Mouse (Mus musculus): Measurements from ENCODE around the gene Ceacam9. TPM values are rescaled to one million over a fixed set of nuclear protein-coding genes. Genes with fewer than 3 reads are reported as not detected.

Ceacam9 gene
- polyA plus RNA-seq, 1 experiment from 2014 or later, result not detected

DNA sequence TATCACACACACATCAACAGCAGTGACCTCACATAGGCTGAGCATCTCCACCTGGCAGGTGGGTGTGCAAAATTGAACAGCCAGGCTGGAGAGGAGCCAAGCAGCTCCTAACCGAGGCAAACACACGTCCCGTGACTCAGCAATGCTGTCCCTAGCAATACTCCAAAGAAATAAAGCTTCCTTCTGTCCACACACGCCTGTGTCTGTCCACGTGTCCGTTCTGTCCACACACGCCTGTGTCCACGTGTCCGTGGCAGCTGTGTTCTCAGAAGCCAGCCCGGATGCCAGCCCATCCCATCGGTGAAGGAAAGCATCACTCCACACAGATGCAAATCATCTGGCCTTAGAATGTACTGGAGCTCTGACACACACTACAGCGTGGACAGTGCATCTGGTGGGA is 30.3 kb downstream of the Ceacam9 start:
- no peak for ATAC-seq (ENCODE audit: low FRiP score, low read depth)
- WGBS, result 93% methylated on average over 12 of the region's 12 CpGs
- Histone ChIP-seq H3K4me1 (no peaks in the 10 kb centered on the region), H3K4me3 (no peak overlapping the region), H3K27me3 (replicated peaks) (no peaks in the 10 kb centered on the region), H3K27ac (no peak overlapping the region), H3K9ac (no peak overlapping the region), H3K9me3 (no peaks in the 10 kb centered on the region), H3K36me3 (peaks cover 30% of the 10 kb centered on the region), H3K4me2 (replicated peaks) (no peak overlapping the region)

DNA sequence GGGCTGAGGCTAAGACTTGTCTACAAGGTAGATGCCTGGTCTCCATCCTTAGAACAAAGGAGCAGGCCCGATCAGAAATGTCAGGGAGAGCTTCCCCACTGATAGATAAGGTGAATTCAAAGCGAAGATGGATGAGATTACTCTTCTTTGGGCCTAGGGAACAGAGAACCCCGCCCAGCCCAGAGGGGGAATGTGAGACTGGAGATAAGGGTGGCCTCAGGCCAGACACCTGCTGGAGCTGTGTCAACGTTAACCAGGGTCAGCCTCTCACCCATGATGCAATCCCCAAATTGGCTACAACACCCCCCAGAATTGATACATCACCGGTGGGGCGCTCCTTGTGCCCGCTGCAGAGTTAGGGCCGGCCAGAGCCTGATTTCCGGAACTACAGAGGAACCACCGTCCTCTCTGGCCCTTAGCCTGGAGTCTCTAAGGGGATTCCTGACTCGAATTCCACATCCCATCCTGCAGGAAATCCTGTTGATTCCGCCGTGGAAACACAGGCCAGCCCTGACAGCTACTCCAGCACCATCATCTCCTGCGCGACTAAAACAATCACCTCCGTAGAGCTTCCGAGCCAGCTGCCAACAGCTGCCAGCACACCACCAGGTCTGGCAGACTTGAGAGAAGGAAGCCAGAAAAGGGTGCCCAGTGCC is 33.8 kb downstream of the Ceacam9 start:
- no peak overlapping the region for H3K27ac ChIP-seq
- WGBS, result 78% methylated on average over 17 of the region's 17 CpGs
- no peaks in the 10 kb centered on the region for H3K9me3 ChIP-seq
- H3K4me2 ChIP-seq (replicated peaks), result no peak overlapping the region
- ATAC-seq (ENCODE audit: low FRiP score, low read depth), result no peak
- no peaks in the 10 kb centered on the region for H3K27me3 ChIP-seq (replicated peaks)
- H3K4me3 ChIP-seq, result no peak overlapping the region
- no peaks in the 10 kb centered on the region for H3K36me3 ChIP-seq
- H3K9ac ChIP-seq, result no peak overlapping the region
- no peaks in the 10 kb centered on the region for H3K4me1 ChIP-seq

DNA sequence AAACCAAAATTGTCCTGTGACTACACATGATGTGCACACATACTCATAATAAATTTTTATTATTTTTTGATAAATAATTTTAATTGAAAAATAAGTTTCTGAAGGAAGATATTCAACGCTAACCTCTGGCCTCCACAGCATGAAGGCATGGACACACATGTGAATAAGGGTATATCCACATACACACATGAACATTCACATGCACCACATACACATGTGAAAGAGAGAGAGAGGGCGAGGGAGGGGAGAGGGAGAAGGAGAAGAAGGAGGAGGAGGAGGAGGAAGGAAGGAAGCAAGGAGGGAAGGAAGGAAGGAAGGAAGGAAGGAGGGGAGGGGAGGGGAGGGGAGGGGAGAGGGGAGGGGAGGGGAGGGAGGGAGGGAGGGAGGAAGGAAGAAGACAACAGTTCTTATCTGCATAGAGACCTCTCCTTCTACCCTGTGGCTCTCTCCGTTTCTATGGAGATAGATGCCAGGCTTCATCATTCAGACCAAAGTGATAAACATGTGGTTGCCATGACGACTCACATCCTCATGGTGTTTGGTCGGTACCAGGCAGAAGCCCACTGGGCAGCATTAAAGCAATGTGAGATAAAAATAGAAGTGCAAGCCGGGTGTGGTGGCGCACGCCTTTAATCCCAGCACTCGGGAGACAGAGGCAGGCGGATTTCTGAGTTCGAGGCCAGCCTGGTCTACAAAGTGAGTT is 37.3 kb downstream of the Ceacam9 start:
- no peaks in the 10 kb centered on the region for H3K9me3 ChIP-seq
- no peak overlapping the region for H3K9ac ChIP-seq

DNA sequence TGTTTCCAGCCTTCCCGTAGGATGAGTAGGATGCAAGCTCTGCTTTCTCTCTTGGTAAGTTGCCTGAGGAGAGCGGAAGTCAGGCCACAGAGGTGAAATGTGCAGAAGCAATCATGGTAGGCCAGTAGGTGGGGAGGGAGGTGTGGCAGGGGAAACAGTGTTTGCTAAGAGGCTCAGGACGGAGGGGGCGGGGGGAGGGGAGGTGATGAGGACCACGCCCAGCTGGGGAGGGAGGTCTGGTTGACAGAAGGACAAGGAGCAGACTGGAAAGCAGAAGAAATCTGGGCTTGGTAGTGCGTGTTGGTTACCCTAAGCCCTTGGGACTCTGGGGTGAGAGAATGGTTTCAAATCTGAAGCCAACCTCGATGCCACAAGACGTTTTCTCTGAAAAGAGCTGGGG is 38.6 kb downstream of the Ceacam9 start:
- H3K27me3 ChIP-seq (replicated peaks), result no peaks in the 10 kb centered on the region
- no peak overlapping the region for H3K4me3 ChIP-seq
- H3K9me3 ChIP-seq, result no peaks in the 10 kb centered on the region
- 26% methylated on average over 8 of the region's 8 CpGs for WGBS
- no peaks in the 10 kb centered on the region for H3K36me3 ChIP-seq
- no peak overlapping the region for H3K9ac ChIP-seq
- H3K4me2 ChIP-seq (replicated peaks), result no peak overlapping the region
- ATAC-seq (ENCODE audit: low FRiP score, low read depth), result no peak
- H3K27ac ChIP-seq, result no peak overlapping the region
- no peaks in the 10 kb centered on the region for H3K4me1 ChIP-seq

More for the DNA sequence above, 37.3 kb downstream of the Ceacam9 start:
- Histone ChIP-seq H3K27ac (no peak overlapping the region), H3K36me3 (no peaks in the 10 kb centered on the region), H3K27me3 (replicated peaks) (no peaks in the 10 kb centered on the region), H3K4me2 (replicated peaks) (no peak overlapping the region), H3K4me1 (no peaks in the 10 kb centered on the region), H3K4me3 (no peak overlapping the region)
- 72% methylated on average over 10 of the region's 11 CpGs for WGBS
- ATAC-seq (ENCODE audit: low FRiP score, low read depth), result peak; percentile 68

DNA sequence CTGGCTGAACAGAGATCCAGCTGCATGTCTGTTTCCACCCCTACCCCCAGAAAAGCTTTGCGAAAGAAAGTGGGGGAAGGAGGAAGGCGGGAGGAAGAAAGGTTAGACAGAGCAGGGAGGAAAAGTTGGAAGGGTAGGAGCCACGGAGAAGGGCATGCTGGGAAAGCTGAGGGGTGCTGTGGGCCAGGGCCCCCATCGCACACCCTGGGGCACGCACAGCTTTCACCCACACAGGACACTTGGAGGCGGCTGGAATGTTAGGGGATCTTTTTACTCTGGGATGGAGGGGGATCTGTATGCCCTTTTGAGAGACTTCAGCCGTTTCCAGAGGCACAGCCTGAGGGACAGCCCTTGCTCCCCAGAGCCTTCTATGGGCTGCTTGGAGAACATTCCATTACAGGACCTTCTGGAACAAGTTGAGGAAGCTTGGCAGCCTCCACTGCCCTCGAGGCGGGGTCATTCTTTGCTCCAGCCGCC is 39.3 kb downstream of the Ceacam9 start:
- Histone ChIP-seq H3K9ac (no peak overlapping the region), H3K4me1 (no peaks in the 10 kb centered on the region), H3K4me3 (no peak overlapping the region), H3K9me3 (no peaks in the 10 kb centered on the region), H3K27ac (no peak overlapping the region), H3K4me2 (replicated peaks) (0 out of 2 replicates have a peak overlapping the region, but pooled peaks have one; percentile 5), H3K27me3 (replicated peaks) (no peaks in the 10 kb centered on the region), H3K36me3 (no peaks in the 10 kb centered on the region)
- no peak for ATAC-seq (ENCODE audit: low FRiP score, low read depth)
- WGBS, result 62% methylated on average over 10 of the region's 10 CpGs

DNA sequence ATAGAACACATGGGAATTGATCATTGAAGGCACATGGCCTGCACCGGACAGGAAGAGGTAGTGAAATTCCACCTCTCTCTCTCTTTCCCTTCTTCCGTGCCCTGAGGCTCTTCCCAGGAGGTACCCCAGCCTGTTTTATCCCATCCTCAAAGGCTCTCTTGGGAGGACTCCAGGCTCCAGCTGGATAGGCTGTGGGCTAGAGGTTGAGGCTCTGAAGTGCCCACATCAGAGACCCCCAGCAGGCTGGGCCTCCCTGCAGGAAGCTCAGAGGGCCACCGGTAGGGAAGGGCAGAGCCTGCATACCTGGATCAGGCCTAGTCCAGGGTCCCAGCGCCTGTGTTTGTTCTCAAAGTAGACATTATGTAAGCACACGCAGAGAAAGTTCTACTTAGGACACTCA is 39.9 kb downstream of the Ceacam9 start:
- Histone ChIP-seq H3K27ac (no peak overlapping the region), H3K4me3 (no peak overlapping the region), H3K4me2 (replicated peaks) (no peak overlapping the region), H3K36me3 (no peaks in the 10 kb centered on the region), H3K9ac (no peak overlapping the region), H3K9me3 (no peaks in the 10 kb centered on the region), H3K27me3 (replicated peaks) (no peaks in the 10 kb centered on the region), H3K4me1 (peaks cover 3% of the 10 kb centered on the region; the same call in 1 of the 2 replicates)
- no peak for ATAC-seq (ENCODE audit: low FRiP score, low read depth)
- WGBS, result 50% methylated on average over 5 of the region's 5 CpGs

DNA sequence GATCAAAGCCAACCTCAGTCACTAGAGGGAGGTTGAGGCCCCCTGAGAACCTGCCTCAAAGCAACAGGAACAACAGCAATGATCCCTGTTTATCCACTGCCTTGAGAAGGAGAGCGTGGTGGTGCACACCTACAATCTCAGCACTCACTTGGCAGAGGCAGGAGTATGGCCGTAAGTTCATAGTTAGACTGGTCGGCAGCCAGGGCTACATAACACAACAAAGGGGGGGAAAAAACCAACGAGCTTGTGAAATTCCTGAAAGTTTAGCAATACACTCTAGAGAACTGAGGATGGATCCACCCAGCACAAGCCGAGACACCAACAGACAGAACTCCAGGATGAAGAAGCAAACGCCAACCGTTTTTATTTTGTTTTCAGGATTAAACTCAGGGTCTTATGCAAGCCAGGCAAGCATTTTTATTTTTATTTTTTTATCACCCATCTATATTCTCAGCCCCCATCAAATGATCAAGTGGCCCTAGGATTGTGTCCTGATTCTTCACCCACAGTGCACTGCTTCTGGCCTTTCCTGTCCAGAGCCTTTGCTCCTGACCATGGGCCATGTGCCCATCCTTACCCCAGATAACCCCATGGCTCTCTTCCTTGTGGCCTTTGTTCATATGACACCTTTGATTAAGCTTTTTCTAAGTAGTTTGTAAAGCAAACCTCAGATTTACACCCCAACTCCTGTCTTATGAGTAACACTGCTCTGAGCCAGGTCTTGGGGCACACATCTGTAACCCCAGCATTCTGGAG is 41.9 kb downstream of the Ceacam9 start:
- 87% methylated on average over 7 of the region's 7 CpGs for WGBS
- ATAC-seq (ENCODE audit: low FRiP score, low read depth), result no peak
- Histone ChIP-seq H3K27ac (no peak overlapping the region), H3K9ac (no peak overlapping the region), H3K4me2 (replicated peaks) (no peak overlapping the region), H3K27me3 (replicated peaks) (no peaks in the 10 kb centered on the region), H3K4me1 (peaks cover 3% of the 10 kb centered on the region; the same call in 1 of the 2 replicates), H3K4me3 (no peak overlapping the region), H3K36me3 (no peaks in the 10 kb centered on the region), H3K9me3 (no peaks in the 10 kb centered on the region)

DNA sequence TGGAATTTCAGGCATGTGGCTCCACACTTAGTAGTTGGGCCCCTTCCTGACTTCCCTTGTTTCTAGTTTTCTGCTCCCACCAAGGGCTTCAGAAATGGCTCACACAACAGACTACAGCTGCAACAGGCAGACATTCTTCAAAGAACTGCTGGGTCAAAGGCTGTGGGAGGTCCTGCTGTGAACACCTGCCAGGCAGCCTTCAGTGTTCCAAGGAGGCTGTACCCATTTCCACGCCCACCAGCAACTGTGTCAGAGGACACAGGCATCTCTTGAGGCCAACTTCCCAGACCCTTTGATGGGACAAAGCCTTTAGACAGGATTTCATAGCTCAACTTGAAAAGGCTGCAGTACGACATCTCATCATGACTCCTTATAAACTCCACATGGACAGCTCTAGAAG is 44.7 kb downstream of the Ceacam9 start:
- WGBS, result 12% methylated on average over 2 of the region's 2 CpGs
- no peak overlapping the region for H3K27ac ChIP-seq

More for the DNA sequence above, 44.7 kb downstream of the Ceacam9 start:
- Histone ChIP-seq H3K4me3 (no peak overlapping the region), H3K36me3 (no peaks in the 10 kb centered on the region), H3K9me3 (no peaks in the 10 kb centered on the region), H3K4me2 (replicated peaks) (no peak overlapping the region), H3K27me3 (replicated peaks) (no peaks in the 10 kb centered on the region), H3K4me1 (peaks cover 3% of the 10 kb centered on the region; the same call in 1 of the 2 replicates), H3K9ac (no peak overlapping the region)
- no peak for ATAC-seq (ENCODE audit: low FRiP score, low read depth)

Other genes with a start within 250 kb of the Ceacam9 start
- gene Npas1, start 244.2 kb upstream of the Ceacam9 start, polyA plus RNA-seq (2016; fragmentation: Nextera tagmentation; extraction: Ambion mirVana), result 1.0 and 1.4 TPM in 2 replicates
- 33.5 and 36.8 TPM in 2 replicates for gene Arhgap35, start 106.9 kb upstream of the Ceacam9 start, polyA plus RNA-seq (2016; fragmentation: Nextera tagmentation; extraction: Ambion mirVana)
- gene Ceacam15, start 46.2 kb upstream of the Ceacam9 start, polyA plus RNA-seq (2016; fragmentation: Nextera tagmentation; extraction: Ambion mirVana), result not detected in 2 replicates
- gene Ap2s1, start 16.5 kb downstream of the Ceacam9 start, polyA plus RNA-seq (2016; fragmentation: Nextera tagmentation; extraction: Ambion mirVana), result 286 and 298 TPM in 2 replicates
- gene Slc1a5, start 59.4 kb downstream of the Ceacam9 start, polyA plus RNA-seq (2016; fragmentation: Nextera tagmentation; extraction: Ambion mirVana), result 17.8 and 18.9 TPM in 2 replicates
- 170 and 172 TPM in 2 replicates for gene Strn4, start 94.0 kb downstream of the Ceacam9 start, polyA plus RNA-seq (2016; fragmentation: Nextera tagmentation; extraction: Ambion mirVana)
- gene Fkrp, start 94.8 kb downstream of the Ceacam9 start, polyA plus RNA-seq (2016; fragmentation: Nextera tagmentation; extraction: Ambion mirVana), result 35.7 and 36.2 TPM in 2 replicates
- gene Prkd2, start 121.0 kb downstream of the Ceacam9 start, polyA plus RNA-seq (2016; fragmentation: Nextera tagmentation; extraction: Ambion mirVana), result 9.5 and 10.4 TPM in 2 replicates
- gene Dact3, start 153.4 kb downstream of the Ceacam9 start, polyA plus RNA-seq (2016; fragmentation: Nextera tagmentation; extraction: Ambion mirVana), result 9.0 and 10.2 TPM in 2 replicates
- gene Gng8, start 169.9 kb downstream of the Ceacam9 start, polyA plus RNA-seq (2016; fragmentation: Nextera tagmentation; extraction: Ambion mirVana), result 8.4 and 9.6 TPM in 2 replicates
- gene Ptgir, start 184.6 kb downstream of the Ceacam9 start, polyA plus RNA-seq (2016; fragmentation: Nextera tagmentation; extraction: Ambion mirVana), result 1.5 and 3.0 TPM in 2 replicates
- 213 and 232 TPM in 2 replicates for gene Calm3, start 202.2 kb downstream of the Ceacam9 start, polyA plus RNA-seq (2016; fragmentation: Nextera tagmentation; extraction: Ambion mirVana)
- 40.2 and 47.5 TPM in 2 replicates for gene Pnmal2, start 222.8 kb downstream of the Ceacam9 start, polyA plus RNA-seq (2016; fragmentation: Nextera tagmentation; extraction: Ambion mirVana)
- 25.6 and 26.2 TPM in 2 replicates for gene Pnmal1, start 237.8 kb downstream of the Ceacam9 start, polyA plus RNA-seq (2016; fragmentation: Nextera tagmentation; extraction: Ambion mirVana)

Measured in neural tube, embryonic 12.5 days (tissue).